ENCODE assay signal across 10 mouse cellular contexts in genomic region chr8:128383176-128383575, GRCm38 (mm10). TPM values are rescaled to one million over a fixed set of nuclear protein-coding genes. Genes with fewer than 3 reads are reported as not detected.
DNase-seq lines count a peak whose midpoint lies in the region; ATAC-seq and TF ChIP-seq lines count a peak whose summit lies in the region.
"Had no signal": no experiment of that assay in that cellular context is flagged by ENCODE, and none has a peak within 500 bp of the region (broad histone marks: within the 10 kb centered on the region; RNA-seq: fewer than 3 reads in every experiment).

No protein-coding gene starts in this region.

- TF ChIP-seq EP300 in liver, postnatal 0 days (IDR thresholded peaks at IDR 0.05; ENCODE audit: low read depth) = no peak

- peak overlapping the region; percentile 57; the same call in 1 of the 2 replicates for H3K27ac ChIP-seq in layer of hippocampus, adult 2 months
- H3K27ac ChIP-seq in liver, postnatal 0 days (ENCODE audit: low read depth) = no peak overlapping the region
- H3K27ac ChIP-seq in intestine, embryonic 16.5 days (ENCODE audit: low read length) = no peak overlapping the region
- H3K27ac ChIP-seq: intestine, embryonic 15.5 days had no signal

- no peaks in the 10 kb centered on the region for H3K36me3 ChIP-seq in liver, postnatal 0 days (replicated peaks; ENCODE audit: insufficient read depth, low read length)
- no peaks in the 10 kb centered on the region for H3K36me3 ChIP-seq in intestine, embryonic 16.5 days (ENCODE audit: control insufficient read depth, insufficient read depth, low read length)
- H3K36me3 ChIP-seq: intestine, embryonic 15.5 days had no signal

- no peaks in the 10 kb centered on the region for H3K9me3 ChIP-seq in liver, postnatal 0 days (ENCODE audit: low read length)
- no peaks in the 10 kb centered on the region for H3K9me3 ChIP-seq in intestine, embryonic 16.5 days (ENCODE audit: control insufficient read depth, low read length)
- H3K9me3 ChIP-seq: intestine, embryonic 15.5 days had no signal

- peaks cover 14% of the 10 kb centered on the region for H3K4me1 ChIP-seq in liver, postnatal 0 days (ENCODE audit: insufficient read depth)
- peaks cover 7% of the 10 kb centered on the region; the same call in 1 of the 2 replicates for H3K4me1 ChIP-seq in intestine, embryonic 16.5 days (ENCODE audit: control insufficient read depth, insufficient read depth, low read length)
- H3K4me1 ChIP-seq: intestine, embryonic 15.5 days had no signal

- ATAC-seq in liver, postnatal 0 days = peak; percentile 73
- ATAC-seq in intestine, embryonic 16.5 days = no peak
- ATAC-seq: intestine, embryonic 15.5 days had no signal

- H3K27me3 ChIP-seq in liver, postnatal 0 days (ENCODE audit: insufficient read depth, low read length) = no peaks in the 10 kb centered on the region
- no peaks in the 10 kb centered on the region for H3K27me3 ChIP-seq in intestine, embryonic 16.5 days (replicated peaks; ENCODE audit: control insufficient read depth, insufficient read depth, low read length)
- H3K27me3 ChIP-seq: intestine, embryonic 15.5 days had no signal

- no peak for TF ChIP-seq CTCF in layer of hippocampus, adult 2 months (conservative IDR thresholded peaks at IDR 0.05)
- TF ChIP-seq CTCF in liver, postnatal 0 days (IDR thresholded peaks at IDR 0.05; ENCODE audit: low read depth) = no peak

- no peak overlapping the region for H3K4me3 ChIP-seq in layer of hippocampus, adult 2 months
- H3K4me3 ChIP-seq in liver, postnatal 0 days (ENCODE audit: low read depth, low read length) = no peak overlapping the region
- no peak overlapping the region for H3K4me3 ChIP-seq in intestine, embryonic 16.5 days (ENCODE audit: low read length)
- H3K4me3 ChIP-seq: intestine, embryonic 15.5 days had no signal

- no peak overlapping the region for H3K4me2 ChIP-seq in liver, postnatal 0 days (ENCODE audit: low read depth, low read length)
- no peak overlapping the region for H3K4me2 ChIP-seq in intestine, embryonic 16.5 days (ENCODE audit: low read depth, low read length)
- H3K4me2 ChIP-seq: intestine, embryonic 15.5 days had no signal

- H3K9ac ChIP-seq in liver, postnatal 0 days (replicated peaks) = no peak overlapping the region
- H3K9ac ChIP-seq in intestine, embryonic 16.5 days (ENCODE audit: low read depth, low read length) = no peak overlapping the region
- H3K9ac ChIP-seq: intestine, embryonic 15.5 days had no signal

- WGBS in liver, postnatal 0 days (ENCODE audit: insufficient replicate concordance) = 42% methylated on average over 3 of the region's 3 CpGs
- WGBS in intestine, embryonic 16.5 days = 53% methylated on average over 3 of the region's 3 CpGs

- DNase-seq in layer of hippocampus, adult 2 months (ENCODE audit: low spot score in 2 of 2) = peak in 1 of 2 experiments; percentile 30
- no peak for DNase-seq in layer of hippocampus, adult 9-11 months
- peak; percentile 57 for DNase-seq in adipocyte (ENCODE audit: low spot score)
- peak; percentile 37 for DNase-seq in embryo, embryonic 11 days
- peak; percentile 32 for DNase-seq in liver, postnatal 0 days
- DNase-seq in cerebellum, postnatal 25 days = no peak
- no peak for DNase-seq in ovary, postnatal 14 days (ENCODE audit: low spot score)
- DNase-seq: layer of hippocampus, postnatal 36 days had no signal

RNA-seq across cellular contexts. Expression of gene Nrp1, which starts 24.8 kb away (rescaled TPM):
- 100 to 1,000 TPM in 1 of 2 experiments, 10 to 100 TPM in 1; 98.8 to 106 TPM for total RNA-seq in layer of hippocampus, adult 2 months (2021)
- 8.6 and 8.7 TPM in 2 replicates for polyA plus RNA-seq in liver, postnatal 0 days (2015; fragmentation: Nextera tagmentation; extraction: Ambion mirVana)
- 49.1 and 49.3 TPM in 2 replicates for polyA plus RNA-seq in intestine, embryonic 16.5 days (2015; fragmentation: Nextera tagmentation; extraction: Ambion mirVana)

Comparison
In these comparisons a context has a peak if more than half of its experiments do, and no peak if none do; other contexts are left out.
1. DNase-seq: peak in adipocyte (single experiment), embryo, embryonic 11 days (single experiment) and liver, postnatal 0 days (single experiment); none in layer of hippocampus, adult 9-11 months (single experiment), cerebellum, postnatal 25 days (0 of 2) and ovary, postnatal 14 days (single experiment).